Mouse (Mus musculus): ENCODE measurements at regions not wholly inside any gene's neighbourhood (a gene's known extent, or its start where the extent isn't known, plus 50 kb on each side); places are given as distances from the start of the nearest gene placed in this dataset.

DNA sequence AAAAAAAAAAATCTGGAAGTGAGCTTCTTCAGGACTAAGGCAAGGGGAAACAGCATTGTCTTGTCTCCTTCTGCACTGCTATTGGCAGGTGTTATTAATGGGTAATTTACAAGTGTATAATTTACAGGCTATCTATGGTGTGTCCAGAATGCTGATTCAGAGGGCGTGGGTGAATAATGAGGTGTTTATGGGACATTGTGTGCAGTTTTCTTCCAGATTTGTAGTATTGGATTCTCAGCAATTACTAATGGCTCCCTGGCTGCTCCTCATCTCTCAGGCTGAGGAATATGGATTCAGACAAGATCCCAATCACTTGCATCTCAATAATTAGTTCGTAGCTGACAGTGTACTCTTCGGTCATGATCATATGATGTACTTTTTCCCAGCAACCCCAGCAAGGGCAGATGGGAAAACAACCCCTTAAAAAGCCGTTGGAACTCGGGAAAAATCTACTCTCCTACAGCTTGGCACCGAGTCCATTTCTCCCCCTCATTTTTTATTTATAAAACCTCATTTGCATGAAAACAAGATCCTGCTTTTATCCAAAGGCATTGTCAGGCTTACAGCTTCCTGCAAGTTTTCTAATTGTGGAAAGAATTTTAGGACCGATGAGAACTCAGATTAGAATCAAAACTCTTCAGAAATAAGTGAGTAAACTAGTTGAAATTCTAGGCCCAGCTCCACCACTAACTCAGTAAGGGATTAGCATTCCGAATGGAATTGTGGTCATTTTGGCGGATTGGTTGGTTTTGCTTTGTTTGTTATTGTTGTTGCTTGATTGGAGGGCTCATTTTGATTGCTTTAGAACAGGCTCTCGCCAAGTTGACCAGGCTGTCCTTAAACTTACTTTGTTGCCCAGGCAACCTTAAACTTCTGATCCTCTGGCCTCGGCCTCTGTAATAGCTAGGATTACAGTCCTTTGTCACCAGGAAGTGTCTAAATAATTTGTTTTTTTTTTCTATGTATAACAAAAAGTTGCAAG lies 212.5 kb downstream of the Galc start:
- no peak overlapping the region for H3K4me3 ChIP-seq (ENCODE audit: insufficient read depth, low read length)
- peak overlapping the region; percentile 26; the same call in 1 of the 2 replicates for H3K27ac ChIP-seq (ENCODE audit: insufficient read depth, low read length)
- peaks cover 7% of the 10 kb centered on the region for H3K4me1 ChIP-seq (ENCODE audit: control insufficient read depth, insufficient read depth, low read length)
- TF ChIP-seq CTCF (IDR thresholded peaks at IDR 0.05; ENCODE audit: borderline replicate concordance, insufficient read depth, low read length), result no peak
- TF ChIP-seq POLR2A (IDR thresholded peaks at IDR 0.05; ENCODE audit: low read depth, low read length), result no peak

DNA sequence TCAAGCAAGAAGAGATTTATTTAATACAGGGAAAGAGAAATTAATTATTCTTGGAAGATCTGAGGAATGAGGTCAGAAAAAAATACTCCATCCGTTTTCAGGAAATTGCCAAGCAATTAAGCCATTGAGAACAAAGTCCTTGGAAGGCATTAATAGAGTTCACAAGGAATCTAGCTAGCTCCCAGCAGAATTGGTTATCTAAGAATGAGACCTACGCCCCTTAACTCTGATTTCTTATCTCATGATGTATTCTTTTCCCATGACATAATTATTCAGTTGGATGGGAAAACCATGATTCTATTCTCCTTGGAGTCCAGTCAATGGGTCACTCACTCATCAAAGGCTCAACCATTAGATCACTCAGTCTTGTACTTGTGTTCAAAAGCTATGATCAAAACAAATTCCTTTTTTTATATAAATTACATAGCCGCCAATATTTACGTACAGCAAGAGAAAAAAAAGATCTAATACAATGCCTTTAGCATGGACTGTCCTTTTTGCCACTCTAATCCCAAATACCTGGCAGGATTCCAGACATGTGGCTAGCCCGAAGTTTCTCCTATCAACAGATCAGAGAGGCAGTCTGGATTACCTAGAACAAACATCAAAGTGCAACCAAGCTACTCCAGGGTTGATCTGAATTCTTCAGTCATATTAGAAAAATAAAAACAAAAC lies 213.3 kb downstream of the Galc start:
- peaks cover 6% of the 10 kb centered on the region for H3K4me1 ChIP-seq (ENCODE audit: control insufficient read depth, insufficient read depth, low read length)
- no peak overlapping the region for H3K27ac ChIP-seq (ENCODE audit: insufficient read depth, low read length)
- TF ChIP-seq CTCF (IDR thresholded peaks at IDR 0.05; ENCODE audit: borderline replicate concordance, insufficient read depth, low read length), result no peak
- no peak for TF ChIP-seq POLR2A (IDR thresholded peaks at IDR 0.05; ENCODE audit: low read depth, low read length)
- H3K4me3 ChIP-seq (ENCODE audit: insufficient read depth, low read length), result no peak overlapping the region

DNA sequence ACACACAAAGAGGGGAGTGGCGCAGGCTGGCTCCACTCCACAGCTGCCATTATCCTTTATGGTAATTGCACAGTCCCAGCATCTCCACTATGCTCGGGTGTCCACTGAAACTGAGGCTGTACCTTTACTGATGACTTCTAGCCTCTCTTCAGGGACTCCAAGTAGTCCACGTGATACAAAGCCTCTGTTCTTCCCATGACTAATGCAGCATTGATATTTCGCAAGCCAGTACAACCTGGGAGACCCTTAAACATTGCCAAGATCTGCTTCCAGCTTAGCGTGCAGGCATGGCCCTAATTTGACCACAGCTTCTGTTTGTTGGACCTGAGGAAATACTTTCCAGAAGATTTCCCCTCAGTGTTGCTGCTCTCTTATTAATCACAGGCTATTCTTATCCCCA lies 215.8 kb downstream of the Galc start:
- Histone ChIP-seq H3K4me1 (ENCODE audit: control insufficient read depth, insufficient read depth, low read length) (peaks cover 3% of the 10 kb centered on the region; the same call in 1 of the 2 replicates), H3K27ac (ENCODE audit: insufficient read depth, low read length) (no peak overlapping the region), H3K4me3 (ENCODE audit: insufficient read depth, low read length) (no peak overlapping the region)
- TF ChIP-seq POLR2A (IDR thresholded peaks at IDR 0.05; ENCODE audit: low read depth, low read length) (no peak), CTCF (IDR thresholded peaks at IDR 0.05; ENCODE audit: borderline replicate concordance, insufficient read depth, low read length) (no peak)

DNA sequence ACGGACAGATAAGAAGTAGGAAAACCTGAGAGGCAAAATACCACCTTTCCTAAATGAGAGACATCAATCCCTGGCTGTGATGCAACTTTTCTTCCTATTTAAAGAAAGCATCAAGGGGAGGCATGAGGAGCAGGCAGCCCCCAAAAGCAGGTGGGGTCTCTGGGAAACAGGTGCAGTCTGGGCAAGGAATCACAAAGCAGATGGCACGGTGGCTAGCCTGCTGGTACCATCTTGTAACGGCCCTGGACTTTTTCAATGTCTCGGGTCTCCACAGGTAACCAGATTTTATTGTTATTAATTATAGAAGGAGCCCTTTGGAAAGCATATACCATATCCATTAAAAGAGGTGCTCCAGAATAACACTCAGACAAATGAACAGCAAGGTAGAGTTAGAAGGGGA lies 219.6 kb downstream of the Galc start:
- Histone ChIP-seq H3K4me1 (ENCODE audit: control insufficient read depth, insufficient read depth, low read length) (peaks cover 6% of the 10 kb centered on the region), H3K4me3 (ENCODE audit: insufficient read depth, low read length) (no peak overlapping the region), H3K27ac (ENCODE audit: insufficient read depth, low read length) (no peak overlapping the region)
- TF ChIP-seq CTCF (IDR thresholded peaks at IDR 0.05; ENCODE audit: borderline replicate concordance, insufficient read depth, low read length), result no peak
- TF ChIP-seq POLR2A (IDR thresholded peaks at IDR 0.05; ENCODE audit: low read depth, low read length), result no peak

DNA sequence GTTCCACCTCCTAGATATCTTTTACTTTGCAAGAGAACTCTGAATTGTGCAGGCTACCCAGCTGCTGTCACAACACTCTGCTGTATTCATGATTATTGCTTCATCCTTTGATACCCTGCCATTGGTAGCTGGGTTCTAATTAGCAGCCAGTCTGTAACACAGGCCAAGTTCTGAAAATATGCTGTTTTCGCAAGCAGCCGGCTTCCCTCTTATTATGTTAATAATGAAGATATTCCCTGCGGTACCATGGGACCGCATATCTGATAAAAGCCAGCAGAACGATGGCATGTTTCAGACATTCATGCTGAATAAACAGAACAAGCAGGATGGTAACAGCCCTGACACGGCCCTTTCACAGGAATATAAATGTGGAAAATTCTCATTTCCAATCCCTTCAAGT lies 235.6 kb downstream of the Galc start:
- TF ChIP-seq POLR2A (IDR thresholded peaks at IDR 0.05; ENCODE audit: low read depth, low read length), result no peak
- TF ChIP-seq CTCF (IDR thresholded peaks at IDR 0.05; ENCODE audit: borderline replicate concordance, insufficient read depth, low read length), result no peak
- Histone ChIP-seq H3K4me1 (ENCODE audit: control insufficient read depth, insufficient read depth, low read length) (no peaks in the 10 kb centered on the region), H3K4me3 (ENCODE audit: insufficient read depth, low read length) (no peak overlapping the region), H3K27ac (ENCODE audit: insufficient read depth, low read length) (no peak overlapping the region)

DNA sequence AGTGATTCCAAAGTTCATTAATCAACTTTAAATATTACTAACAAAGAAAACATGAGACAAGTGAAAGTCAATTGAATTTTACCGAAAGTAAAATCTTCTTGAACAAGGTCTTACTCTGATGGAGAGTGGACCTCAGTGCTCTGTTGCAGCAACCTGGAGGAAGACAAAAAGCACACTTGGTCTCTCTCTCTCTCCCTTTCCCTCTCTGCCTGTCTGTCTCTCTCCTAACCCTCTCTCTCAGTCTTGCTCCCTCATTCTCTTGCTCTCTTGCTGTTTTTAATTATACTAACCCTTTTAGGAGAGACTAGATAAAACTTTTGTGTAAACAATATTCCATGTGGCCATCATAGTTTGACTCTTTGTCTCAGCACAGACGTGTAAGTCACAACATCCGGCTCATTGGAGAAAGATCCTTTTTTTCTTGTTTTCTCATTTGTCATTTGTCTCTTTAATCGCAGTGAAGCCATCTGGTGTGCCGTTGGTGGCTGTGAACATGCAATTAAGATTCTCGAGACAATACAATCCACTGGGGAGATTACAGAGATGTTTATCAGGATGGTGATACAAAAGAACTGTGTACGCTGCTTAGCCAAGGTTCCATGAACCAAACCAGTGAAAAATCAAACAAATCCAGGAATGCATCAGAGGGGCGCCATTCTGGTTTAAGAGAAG lies 244.5 kb downstream of the Galc start:
- H3K4me1 ChIP-seq (ENCODE audit: control insufficient read depth, insufficient read depth, low read length), result peaks cover 5% of the 10 kb centered on the region; the same call in 1 of the 2 replicates
- H3K4me3 ChIP-seq (ENCODE audit: insufficient read depth, low read length), result no peak overlapping the region
- H3K27ac ChIP-seq (ENCODE audit: insufficient read depth, low read length), result no peak overlapping the region
- TF ChIP-seq CTCF (IDR thresholded peaks at IDR 0.05; ENCODE audit: borderline replicate concordance, insufficient read depth, low read length), result no peak
- no peak for TF ChIP-seq POLR2A (IDR thresholded peaks at IDR 0.05; ENCODE audit: low read depth, low read length)

DNA sequence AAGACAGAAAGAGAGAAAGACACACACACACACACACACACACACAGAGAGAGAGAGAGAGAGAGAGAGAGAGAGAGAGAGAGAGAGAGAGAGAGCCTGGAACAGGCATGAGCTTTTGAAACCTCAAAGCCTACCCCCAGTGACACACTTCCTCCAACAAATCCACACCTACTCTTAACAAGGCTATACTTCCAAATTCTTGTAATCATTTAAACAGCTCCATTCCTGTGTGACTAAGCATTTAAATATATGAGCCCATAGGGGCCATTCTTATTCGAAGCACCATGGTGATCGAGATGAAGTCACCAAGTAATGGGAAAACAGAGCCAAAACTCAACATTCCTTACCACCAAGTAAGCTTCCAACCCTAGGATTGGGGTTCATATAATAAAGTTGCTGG lies 250.1 kb downstream of the Galc start:
- Histone ChIP-seq H3K4me3 (ENCODE audit: insufficient read depth, low read length) (no peak overlapping the region), H3K4me1 (ENCODE audit: control insufficient read depth, insufficient read depth, low read length) (peaks cover 14% of the 10 kb centered on the region), H3K27ac (ENCODE audit: insufficient read depth, low read length) (peak overlapping the region; percentile 66)
- TF ChIP-seq CTCF (IDR thresholded peaks at IDR 0.05; ENCODE audit: borderline replicate concordance, insufficient read depth, low read length) (no peak), POLR2A (IDR thresholded peaks at IDR 0.05; ENCODE audit: low read depth, low read length) (no peak)

DNA sequence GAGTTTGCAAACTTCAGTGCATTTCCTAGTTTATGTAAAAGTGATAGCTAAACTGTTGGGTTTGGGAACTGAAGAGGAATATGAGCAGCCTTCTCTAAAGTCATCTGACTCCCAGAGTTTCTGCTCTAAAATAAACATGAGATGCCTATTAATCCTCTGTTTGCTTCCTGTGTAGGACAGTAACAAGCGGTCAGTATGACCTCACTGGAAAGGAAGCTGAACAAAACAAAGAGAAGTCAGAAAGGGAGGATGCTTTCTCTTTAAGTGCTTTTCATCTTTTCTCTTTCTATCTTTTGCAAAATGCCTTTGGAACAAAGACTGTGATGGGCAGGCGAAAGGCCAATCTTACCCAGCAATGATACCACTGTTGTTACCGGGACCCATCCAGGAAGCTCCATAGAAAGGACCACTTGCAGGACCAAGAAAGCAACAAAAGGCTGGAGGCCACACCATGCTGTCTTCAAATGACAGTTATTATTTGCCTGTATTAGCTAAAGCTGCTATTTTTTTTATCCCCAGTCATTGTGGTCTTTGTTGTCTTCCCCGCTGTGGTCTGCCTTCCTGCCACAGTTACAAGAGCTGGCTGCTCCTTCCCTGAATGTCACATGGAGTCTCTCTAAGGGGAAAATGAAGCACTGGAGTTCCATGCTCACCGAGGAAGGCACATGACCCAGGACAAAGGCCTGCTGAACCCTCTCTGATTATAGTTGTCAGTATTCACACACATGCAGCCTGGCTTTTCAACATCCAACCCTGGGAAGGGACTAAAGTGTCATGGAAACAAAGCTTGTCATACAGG lies 253.4 kb downstream of the Galc start:
- TF ChIP-seq CTCF (IDR thresholded peaks at IDR 0.05; ENCODE audit: borderline replicate concordance, insufficient read depth, low read length) (no peak), POLR2A (IDR thresholded peaks at IDR 0.05; ENCODE audit: low read depth, low read length) (no peak)
- Histone ChIP-seq H3K4me3 (ENCODE audit: insufficient read depth, low read length) (no peak overlapping the region), H3K27ac (ENCODE audit: insufficient read depth, low read length) (peak overlapping the region; percentile 61; the same call in 1 of the 2 replicates), H3K4me1 (ENCODE audit: control insufficient read depth, insufficient read depth, low read length) (peaks cover 10% of the 10 kb centered on the region)

DNA sequence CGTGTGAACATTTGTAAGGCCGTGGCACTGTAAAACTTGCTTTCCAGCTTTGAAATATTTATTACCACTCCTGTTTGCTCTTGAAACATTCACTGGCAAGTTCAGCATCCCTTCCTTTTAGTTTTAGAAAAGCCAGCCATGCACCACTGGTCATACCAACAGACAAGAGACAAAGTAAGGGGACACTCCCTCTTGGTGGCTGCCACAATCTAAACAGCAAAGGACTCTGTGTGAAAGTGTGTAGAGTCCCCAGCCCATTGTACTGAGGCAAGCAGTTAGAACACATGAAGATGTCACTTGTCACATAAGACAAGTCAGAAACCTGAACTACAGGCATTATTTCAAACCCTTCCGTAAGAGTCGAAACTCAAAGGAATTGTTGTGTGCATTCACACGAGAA lies 257.0 kb downstream of the Galc start:
- peak overlapping the region; percentile 18; the same call in 1 of the 2 replicates for H3K27ac ChIP-seq (ENCODE audit: insufficient read depth, low read length)
- no peak for TF ChIP-seq POLR2A (IDR thresholded peaks at IDR 0.05; ENCODE audit: low read depth, low read length)
- TF ChIP-seq CTCF (IDR thresholded peaks at IDR 0.05; ENCODE audit: borderline replicate concordance, insufficient read depth, low read length), result no peak
- H3K4me1 ChIP-seq (ENCODE audit: control insufficient read depth, insufficient read depth, low read length), result peaks cover 10% of the 10 kb centered on the region
- H3K4me3 ChIP-seq (ENCODE audit: insufficient read depth, low read length), result no peak overlapping the region
